Mouse (Mus musculus) layer of hippocampus, adult 9-10 months (tissue): ENCODE results near the gene Med20.
"Not testable (repeated sequence)": the region's sequence is repeated elsewhere in the genome, so short reads cannot be mapped to it uniquely, and the experiment has no call there.

ENCODE experiments used
- DNase-seq: peaks from one replicate; pipeline ENCODE4 v3.0.0; 2022; ENCODE audit warnings: low spot score

Gene Med20

DNA sequence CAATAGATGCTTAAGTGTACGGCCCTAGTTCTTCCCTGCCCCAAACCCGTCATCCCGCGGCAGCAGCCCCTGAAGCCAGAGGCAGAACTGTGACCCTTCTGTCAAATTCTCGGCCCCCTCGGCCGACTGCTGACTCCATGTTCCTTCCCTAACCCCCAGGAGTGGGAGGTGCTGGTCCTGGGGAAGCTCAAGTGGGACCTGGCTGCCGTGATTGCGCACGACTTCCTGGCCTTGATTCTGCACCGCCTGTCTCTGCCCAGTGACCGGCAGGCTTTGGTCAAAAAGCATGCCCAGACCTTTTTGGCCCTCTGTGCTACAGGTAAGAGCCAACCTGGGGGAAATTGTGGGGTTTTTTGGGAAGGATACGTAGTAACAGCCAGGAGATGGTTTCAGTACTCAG, 14.1 kb upstream of the Med20 start:
- no peak for DNase-seq

DNA sequence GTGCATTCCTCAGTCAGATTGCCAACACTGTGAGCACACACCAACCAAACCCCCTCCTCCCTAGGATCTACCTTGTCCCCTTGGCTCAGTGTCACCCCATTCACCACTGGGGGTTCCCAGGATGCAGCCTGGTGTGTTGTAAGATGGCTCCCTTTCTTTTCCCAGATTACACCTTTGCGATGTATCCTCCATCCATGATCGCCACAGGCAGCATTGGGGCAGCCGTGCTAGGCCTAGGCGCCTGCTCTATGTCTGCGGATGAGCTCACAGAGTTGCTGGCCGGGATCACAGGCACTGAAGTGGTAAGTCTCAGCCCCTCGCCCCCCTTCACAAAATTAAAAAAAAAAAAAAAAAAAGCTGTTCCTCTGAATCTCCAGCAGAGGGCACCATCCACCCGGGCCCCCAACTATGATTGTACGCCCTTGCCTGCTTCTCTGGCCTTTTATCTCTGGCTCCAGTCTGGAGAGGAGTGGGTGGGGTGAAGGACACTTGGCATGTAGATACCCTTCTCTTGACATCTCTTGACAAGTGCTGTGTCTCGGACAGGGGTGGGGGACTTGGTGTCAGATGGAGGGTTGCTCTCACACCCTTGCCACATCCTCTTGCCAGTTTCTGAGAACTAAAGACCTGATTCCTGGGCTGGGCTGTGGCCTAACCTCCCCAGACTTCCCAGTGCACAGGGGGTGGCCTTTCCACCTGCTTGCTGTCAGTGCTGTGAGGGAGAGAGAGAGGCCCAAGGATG, 13.4 kb upstream of the Med20 start:
- no peak for DNase-seq

DNA sequence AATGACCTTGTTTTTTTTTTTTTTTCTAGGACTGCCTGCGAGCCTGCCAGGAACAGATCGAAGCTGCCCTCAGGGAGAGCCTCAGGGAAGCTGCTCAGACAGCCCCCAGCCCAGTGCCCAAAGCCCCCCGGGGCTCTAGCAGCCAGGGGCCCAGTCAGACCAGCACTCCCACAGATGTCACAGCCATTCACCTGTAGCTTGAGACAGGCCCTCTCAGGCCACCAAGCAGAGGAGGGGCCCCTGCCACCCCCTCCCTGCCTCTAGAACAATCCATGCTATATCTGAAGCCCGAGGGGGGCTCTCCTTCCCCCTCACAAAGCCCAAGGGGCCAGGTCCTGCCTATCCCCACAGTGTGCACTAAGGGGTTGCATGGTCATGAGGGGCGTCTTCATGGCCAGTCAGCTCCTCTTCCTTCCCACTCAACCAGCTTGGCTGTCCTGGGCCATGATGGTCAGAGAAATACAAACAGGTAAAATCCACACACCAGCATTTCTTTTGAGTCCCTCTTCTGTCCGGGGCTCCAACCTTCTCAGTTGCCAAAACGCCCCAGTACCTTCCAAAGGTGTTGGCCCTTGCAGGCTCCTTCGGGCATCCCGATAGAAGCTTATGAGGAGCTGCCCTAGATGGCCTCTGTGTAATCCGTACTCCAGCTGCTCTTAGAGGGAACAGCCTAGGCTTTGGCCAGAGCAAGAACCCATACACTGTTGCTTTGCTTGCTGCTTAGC, 12.6 kb upstream of the Med20 start:
- DNase-seq: not testable (repeated sequence)

DNA sequence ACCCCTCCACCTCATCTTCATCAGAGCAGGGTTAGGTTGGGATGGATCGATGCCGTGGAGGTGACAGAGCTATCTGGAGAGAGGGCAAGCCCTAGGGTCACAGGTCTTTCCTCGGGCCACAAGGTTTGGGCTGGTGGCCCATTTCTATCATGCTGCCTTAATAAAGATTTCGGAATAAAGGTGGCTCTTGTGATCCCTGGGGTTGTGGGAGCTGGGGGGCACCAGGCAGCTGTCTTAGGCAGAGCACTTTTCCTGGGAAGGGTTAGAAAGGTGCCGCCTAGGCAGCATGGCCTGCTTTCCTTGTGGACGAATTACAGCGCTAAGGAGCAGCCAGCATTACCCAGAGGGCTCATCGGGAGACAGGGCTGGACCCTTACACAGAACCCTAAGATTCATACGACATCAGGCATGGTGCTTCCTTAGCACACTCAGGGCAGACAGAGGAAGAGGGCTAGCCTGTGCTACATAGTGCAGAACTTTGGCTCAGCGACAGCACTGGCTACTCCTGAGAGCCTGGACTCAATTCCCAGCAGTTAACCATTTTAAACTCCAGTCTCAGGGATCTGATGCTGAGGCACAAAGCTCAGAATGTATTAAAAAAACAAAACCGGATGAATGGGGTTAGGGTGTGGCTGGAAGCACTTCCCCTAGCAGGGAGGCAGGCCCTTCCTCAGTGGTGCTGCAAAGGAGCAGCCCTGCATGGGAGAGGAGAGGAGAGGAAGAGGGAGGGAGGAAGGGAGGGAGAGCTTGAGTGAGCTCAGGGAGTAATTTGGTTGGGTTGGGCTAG, 11.7 kb upstream of the Med20 start:
- no peak for DNase-seq

DNA sequence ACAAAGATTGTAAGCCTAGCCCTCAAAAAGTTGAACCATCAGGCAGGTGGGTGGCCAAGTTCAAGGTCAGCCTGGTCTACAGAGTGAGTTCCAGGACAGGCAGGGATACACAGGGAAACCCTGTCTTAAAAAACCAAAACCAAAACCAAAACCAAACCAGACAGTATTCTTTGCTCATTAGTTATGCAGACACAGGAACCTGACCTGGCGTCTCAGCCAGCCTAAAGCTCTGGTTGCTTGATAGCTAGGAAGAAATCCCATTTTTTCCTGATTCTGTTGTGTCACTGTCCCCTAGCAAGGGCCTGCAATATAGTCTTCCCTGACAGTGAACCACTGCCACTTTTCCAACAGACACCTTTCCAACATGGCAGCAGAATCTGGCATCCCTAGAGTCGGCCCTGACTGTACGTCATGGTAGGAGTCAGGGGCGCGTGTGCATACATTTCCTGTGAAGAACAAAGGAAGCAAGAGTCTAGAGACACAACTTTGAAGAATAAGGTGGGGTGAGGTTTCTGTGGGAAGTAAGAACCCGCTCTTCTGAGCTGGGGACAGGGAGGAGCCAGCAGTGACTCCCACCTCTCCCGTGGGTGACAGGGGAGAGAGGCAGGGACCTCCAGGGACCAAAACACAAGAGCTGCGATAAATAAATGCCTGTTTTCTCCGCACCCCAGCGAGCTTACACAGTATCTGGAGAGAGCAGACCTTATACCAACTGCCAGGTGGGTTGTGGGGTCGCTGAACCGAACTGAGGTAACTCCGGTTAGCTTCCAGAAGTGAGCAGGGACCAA, 10.6 kb upstream of the Med20 start:
- DNase-seq: no peak

DNA sequence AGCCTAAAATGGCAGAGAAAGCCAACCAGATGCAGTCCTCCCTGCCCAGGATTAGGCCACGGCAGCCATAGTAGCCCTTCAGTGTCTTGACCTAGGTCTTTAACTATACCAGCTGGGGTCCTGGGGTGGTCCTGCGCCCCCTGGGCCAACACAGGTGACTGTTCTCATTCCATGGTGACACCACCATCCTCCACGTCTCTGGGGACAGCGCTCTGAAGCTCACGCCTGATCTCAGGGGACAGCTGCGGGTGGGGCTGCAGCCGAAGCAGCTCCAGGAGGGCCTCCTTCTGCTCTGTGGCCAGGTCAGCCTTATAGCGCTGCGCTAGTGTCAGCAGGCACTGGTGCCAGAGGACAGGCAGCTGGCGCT, 10.0 kb upstream of the Med20 start:
- DNase-seq: no peak

DNA sequence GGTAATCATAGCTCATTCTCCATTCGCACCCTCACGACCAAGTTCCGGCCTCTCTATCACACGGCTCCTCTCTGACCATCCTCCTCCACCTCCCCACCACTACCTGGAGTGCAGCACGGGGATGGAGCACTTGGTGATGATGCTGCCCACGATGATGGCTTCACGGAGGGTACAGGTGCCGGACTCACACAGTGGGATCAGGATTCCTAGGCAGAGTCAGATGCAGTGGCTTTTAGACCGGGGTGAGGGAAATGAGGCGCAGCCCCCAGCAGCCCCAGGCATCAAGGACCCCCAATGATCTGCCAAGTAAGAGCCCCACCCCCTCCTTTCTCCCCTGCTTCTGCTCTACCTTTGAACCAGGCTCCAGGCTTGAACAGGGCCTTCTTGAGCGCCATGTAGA, 9.1 kb upstream of the Med20 start:
- no peak for DNase-seq

DNA sequence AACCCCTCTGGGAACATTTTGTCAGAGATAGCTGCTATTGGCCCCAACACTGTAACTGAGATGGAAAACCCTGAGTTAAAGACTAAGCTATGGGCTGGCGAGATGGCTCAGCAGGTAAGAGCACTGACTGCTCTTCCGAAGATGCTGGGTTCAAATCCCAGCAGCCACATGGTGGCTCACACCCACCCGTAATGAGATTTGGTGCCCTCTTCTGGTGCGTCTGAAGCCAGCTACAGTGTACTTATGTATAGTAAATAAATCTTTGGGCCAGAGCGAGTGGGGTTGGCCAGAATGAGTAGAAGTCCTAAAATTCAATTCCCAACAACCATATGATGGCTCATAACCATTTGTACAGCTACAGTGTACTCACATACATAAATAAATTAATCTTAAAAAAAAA, 5.2 kb upstream of the Med20 start:
- DNase-seq: no peak

DNA sequence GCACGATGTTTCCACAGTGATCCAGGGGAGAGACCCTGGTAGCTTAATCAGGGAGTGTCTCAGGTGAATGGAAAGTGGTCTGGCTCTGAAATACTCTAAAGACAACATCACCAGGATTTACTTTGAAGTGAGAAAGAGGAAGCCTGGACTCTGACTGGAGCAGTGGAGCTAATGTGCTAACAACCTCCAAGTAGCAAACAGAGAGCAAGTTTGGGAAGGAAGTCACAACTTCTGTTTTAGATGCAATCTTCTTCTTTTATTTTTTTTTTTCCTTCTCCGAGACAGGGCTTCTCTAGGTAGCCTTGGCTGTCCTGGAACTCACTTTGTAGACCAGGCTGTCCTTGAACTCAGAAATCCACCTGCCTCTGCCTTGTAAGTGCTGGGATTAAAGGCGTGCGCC, 2.2 kb upstream of the Med20 start:
- DNase-seq: no peak

DNA sequence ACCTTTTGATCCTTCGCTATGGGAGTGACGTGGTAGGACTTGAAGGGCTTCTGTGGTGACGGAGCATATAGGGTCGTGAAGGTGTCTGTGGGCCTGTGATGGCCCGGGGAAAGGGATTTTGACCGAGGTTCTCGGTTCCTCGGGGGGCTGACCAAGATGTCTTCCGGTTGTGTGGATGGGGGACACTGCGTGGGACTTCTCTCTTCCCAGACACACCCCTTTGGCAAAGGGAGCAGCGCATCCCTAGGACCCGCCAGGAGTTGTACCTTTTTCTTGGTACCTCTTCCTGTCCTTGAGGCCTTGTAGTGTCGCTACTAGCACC, 240 bp downstream of the Med20 start:
- no peak for DNase-seq

DNA sequence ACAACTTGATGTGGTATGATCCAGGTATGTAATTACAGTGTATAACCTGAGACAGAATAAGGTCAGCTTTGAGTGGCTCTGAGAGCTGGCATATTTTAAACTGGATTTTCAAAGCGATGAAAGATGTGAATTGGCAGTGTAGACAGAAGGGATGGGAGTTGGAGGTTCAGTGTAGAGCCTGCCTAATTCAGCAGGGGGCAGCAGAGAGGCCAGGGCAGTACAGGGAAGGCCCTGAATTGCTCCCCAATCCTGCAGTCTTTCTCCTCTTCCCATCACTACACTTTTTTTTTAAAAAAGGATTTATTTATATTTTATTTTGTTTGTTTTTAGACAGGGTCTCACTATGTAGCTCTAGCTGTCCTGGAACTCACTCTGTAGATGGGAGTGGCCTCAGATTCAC, 2.6 kb downstream of the Med20 start:
- no peak for DNase-seq

DNA sequence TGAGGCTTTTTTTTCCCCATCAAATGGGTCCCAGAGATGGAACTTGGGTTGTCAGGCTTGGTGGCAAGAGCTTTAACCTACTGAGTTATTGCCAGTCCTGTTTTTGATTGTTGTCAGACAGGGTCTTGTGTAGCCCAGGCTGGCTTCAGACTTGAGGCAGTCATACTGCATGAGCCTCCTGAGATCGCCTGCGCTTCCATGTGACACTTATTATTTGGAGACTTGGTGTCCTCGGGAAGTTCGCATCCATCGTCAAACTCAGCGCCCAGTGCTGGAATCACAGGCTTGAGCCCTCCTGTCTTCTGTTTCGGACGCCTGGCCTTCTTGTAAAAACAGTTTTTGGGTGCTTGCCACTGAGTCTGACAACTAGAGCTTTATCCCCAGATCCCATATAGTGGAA, 4.7 kb downstream of the Med20 start:
- no peak for DNase-seq

DNA sequence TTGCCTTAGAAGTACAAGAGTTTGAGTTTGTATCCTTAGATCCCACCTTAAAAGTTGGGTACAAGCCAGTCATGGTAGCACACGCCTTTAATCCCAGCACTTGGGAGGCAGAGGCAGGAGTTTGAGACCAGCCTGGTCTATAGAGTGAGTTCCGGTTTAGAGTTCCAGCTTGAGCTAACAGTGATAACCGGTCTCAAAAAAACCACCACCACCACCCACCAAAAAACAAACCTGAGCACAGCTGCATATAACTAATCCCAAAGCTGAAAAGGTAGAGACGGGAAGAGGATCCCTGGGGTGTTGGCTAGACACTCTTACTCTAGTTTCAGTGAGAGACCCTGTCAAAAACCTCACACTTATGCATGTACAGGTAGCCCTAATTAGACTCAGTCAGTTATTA, 5.3 kb downstream of the Med20 start:
- DNase-seq: no peak

DNA sequence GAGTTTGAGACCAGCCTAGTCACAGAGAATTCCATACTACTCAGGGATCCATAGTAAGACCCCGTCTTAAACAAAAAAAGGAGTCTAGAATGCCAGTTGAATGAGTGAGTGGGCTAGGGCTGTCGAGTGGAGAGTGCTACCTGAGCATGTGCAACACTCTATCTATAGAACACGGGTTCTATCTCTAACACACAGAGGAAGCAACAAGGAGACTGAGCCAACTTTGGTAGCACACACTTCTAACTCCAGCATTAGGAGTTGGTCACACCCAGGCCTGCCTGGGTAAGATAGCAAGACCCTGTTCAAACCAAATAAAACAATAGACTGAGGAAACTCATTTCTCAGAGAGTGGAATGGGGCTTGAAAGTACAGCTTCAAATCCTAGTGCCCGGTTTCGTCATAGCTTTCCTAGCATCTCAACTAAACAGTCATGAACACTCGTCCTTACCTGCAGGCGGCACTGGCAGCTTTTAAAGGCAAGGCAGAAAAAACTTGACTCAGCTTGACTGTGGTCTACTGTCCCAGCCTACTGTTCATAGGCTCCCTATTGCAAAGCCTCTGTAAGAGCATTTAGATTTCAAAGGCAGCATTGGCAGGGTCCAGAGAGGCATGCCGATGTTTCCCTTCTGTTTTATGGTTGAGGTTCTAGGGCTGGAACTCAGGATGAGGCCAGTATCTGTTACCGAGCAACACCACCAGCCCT, 6.4 kb downstream of the Med20 start:
- no peak for DNase-seq

DNA sequence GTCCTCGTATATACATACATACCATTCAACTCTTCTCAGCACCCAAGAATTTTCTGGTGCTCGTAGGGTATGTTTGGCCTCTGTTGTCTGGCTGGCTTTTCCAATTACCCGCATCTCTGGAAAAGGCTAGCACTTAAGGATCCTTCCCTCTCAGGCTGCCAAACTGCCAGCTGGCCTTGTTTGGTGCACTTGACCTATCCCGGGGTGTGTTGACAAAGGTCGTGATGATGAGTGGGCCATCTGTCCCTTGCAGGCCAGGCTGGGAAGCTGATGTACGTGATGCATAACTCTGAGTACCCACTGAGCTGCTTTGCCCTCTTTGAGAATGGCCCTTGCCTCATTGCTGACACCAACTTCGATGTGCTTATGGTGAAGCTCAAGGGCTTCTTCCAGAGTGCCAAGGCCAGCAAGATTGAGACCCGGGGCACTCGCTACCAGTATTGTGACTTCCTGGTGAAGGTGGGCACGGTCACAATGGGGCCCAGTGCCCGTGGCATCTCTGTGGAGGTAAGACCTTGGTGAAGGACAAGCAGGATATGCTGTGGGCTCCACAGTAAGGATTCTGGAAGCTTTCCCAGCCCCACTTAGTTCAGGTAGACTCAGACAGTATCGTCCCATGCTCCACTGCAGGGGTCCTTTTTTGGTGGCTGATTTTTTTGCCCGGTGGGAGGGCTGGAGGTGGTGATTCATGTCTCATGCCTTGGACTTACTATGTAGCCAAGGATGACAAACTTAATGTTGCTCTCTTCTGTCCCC, 7.4 kb downstream of the Med20 start:
- DNase-seq: no peak

DNA sequence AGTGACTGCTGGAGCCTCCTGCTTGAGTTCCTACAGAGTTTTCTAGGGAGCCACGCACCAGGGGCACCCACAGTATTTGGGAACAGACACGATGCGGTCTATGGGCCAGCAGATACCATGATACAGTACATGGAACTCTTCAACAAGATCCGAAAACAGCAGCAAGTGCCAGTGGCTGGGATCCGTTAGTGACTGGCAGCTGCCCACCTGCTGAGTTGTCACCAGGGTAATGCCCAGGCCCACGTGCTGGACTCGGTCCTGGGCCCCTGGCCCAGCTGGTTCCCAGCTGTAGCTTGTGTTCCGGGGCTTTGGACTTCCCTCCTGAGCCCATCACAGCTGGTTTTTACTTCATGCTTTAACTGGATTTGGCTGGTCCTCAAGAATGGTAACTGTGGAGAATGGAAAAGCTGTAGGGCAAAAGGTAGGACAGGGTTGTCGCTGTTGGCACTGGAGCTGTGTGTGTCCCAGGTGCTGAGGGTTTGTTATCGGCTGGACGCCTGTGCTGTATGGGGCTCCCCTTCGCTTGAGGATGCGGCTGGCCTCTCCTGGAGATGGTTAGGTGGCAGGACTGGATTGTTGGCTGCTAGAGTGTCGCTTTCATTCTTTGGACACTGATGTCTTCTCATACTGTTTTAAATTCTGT, 11.7 kb downstream of the Med20 start:
- no peak for DNase-seq

DNA sequence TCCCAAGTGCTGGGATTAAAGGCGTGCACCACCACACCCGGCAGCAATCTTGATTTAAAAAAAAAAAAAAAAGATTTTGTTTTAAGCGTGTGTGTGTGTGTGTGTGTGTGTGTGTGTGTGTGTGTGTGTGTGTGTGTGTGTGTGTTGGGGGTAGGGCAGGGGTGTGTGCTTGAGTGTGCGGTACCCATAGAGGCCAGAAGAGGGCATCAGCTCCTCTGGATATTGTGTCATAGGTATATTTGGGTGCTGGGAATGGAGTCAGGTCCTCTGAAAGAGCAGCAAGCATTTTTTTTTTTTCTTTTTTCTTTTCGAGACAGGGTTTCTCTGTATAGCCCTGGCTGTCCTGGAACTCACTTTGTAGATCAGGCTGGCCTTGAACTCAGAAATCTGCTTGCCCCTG, 13.2 kb downstream of the Med20 start:
- DNase-seq: not testable (repeated sequence)

DNA sequence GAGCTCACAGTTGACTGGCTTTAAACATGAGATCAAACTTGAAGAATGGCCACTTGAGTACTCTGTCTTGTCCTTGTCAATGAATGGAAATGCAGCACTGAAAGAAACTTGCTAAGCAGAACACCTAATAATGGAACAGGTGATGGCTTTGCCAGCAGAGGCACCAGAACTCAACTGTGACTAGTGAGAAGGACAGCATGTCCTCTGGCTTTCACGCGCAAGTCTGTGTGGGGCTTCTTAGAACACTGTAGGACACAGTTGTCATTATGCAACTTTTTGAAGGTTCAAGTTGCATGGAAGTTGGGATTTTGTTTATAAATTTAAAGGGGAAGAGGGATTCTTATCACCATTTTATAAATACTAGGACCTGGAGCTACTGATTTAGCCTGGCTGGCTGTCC, 13.7 kb downstream of the Med20 start:
- DNase-seq: no peak

DNA sequence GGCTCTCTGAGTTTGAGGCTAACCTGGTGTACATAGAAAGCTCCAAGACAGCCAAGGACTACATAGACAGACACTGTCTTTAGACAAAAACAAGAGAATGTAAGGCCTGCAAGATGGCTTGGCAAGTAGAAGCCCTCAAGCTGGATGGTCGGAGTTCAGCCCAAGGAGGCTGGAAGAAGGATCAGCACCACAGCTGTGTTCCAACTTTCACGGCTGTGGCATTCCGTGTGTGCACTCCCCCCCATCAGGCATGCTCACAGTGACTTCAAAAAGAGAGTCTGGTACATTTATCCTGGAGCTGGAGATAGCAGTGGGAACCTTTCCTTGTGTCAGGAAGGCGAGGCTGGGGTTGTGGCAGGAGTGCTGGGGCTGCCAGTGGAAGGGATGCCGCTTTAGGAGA, 14.6 kb downstream of the Med20 start:
- DNase-seq: no peak

DNA sequence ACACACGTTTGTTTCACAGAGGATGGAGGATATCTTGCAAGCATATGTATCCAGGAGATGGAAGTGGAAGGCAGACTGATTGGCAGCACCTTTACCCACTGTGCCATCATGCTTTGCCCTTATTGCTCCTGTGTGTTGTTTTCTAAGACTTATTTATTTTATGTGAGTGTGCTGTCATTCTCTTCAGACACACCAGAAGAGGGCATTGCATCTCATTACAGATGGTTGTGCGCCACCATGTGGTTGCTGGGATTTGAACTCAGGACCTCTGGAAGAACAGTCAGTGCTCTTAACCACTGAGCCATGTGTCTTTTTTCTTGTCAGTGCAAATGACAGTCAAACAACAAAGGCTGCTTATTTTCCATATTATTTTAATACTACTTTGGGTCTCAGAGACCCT, 16.4 kb downstream of the Med20 start:
- no peak for DNase-seq
